In the genomic region with DNA sequence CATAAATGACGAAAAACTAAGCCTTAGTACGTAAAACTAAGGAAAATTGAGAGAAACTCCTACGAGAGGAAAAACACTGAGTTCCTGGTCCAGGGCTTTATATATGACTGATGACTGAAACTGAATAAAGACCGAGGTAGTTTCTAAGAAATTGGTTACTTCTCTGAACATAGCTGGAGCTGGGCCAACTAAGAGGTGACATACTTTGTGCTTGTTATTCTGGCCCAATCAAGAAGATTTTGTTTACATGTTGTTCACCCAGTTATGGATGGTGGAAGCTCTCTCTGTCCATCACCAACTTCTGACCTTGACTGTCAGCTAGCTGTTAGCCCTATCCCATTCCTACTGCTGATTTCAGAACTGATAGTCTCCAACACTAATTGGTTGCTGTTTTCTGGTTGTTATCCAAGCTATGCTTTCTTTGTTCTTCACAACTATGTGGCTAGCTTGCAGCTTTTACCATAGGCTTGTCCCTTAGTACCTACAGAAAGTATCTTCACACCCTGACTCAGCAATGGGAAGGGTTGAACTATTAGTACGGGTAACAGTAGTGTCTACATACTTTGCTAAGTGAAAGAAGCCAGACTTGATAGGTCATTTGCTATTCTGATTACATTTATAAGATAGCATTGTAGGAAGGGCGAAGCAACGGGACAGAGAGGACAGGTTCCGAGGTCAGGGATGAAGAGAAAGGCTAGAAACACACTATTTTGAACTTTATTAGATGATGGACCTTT, we compare ENCODE assay signal across 20 mouse cellular contexts. TPM values are rescaled to one million over a fixed set of nuclear protein-coding genes. Genes with fewer than 3 reads are reported as not detected.
DNase-seq lines count a peak whose midpoint lies in the region; ATAC-seq and TF ChIP-seq lines count a peak whose summit lies in the region.
"Had no signal": no experiment of that assay in that cellular context is flagged by ENCODE, and none has a peak within 500 bp of the region (broad histone marks: within the 10 kb centered on the region; RNA-seq: fewer than 3 reads in every experiment).

No protein-coding gene starts in this region.

- TF ChIP-seq RAD21 in CH12.LX (IDR thresholded peaks at IDR 0.05; ENCODE audit: low read depth, low read length) = no peak

- dilution Hi-C loops in CH12.LX (cut with MboI; ENCODE audit: extremely low pct_ligation_motif_present, extremely low pct_unique_long_range_greater_than_20kb, low sequenced_read_pairs) = no loop called here

- in situ Hi-C loops in CH12.LX (cut with MboI; ENCODE audit: low pct_ligation_motif_present, low pct_unique_long_range_greater_than_20kb, low sequenced_read_pairs) = no loop called here

- H3K4me1 ChIP-seq in liver, postnatal 0 days (ENCODE audit: insufficient read depth) = peaks cover 19% of the 10 kb centered on the region
- no peaks in the 10 kb centered on the region for H3K4me1 ChIP-seq in liver, embryonic 11.5 days (replicated peaks; ENCODE audit: control insufficient read depth, insufficient read depth, low read length)
- peaks cover 39 to 48% of the 10 kb centered on the region in 2 experiments for H3K4me1 ChIP-seq in CH12.LX (ENCODE audit: control insufficient read depth in 1 of 2, insufficient read depth in 2 of 2)
- no peaks in the 10 kb centered on the region for H3K4me1 ChIP-seq in forebrain, embryonic 12.5 days
- H3K4me1 ChIP-seq: forebrain, embryonic 13.5 days; hindbrain, embryonic 12.5 days; hindbrain, embryonic 15.5 days; intestine, embryonic 15.5 days had no signal

- TF ChIP-seq POLR2A in CH12.LX (IDR thresholded peaks at IDR 0.05; ENCODE audit: low read depth, low read length) = no peak

- no peak for ATAC-seq in liver, postnatal 0 days
- no peak for ATAC-seq in liver, embryonic 11.5 days (replicated peaks; ENCODE audit: low FRiP score)
- peak; percentile 51 for ATAC-seq in erythroblast, adult 5-6 weeks (replicated peaks; ENCODE audit: low FRiP score, poor library complexity, severe bottlenecking)
- ATAC-seq in forebrain, embryonic 12.5 days (ENCODE audit: low FRiP score) = no peak
- ATAC-seq: forebrain, embryonic 13.5 days; forebrain, embryonic 16.5 days; intestine, embryonic 15.5 days; Patski had no signal

- no peak overlapping the region for H3K9ac ChIP-seq in liver, postnatal 0 days (replicated peaks)
- no peak overlapping the region for H3K9ac ChIP-seq in liver, embryonic 11.5 days (ENCODE audit: low read depth, low read length)
- H3K9ac ChIP-seq in CH12.LX (ENCODE audit: insufficient read depth, low read depth) = no peak overlapping the region
- H3K9ac ChIP-seq in forebrain, embryonic 12.5 days = no peak overlapping the region
- H3K9ac ChIP-seq: forebrain, embryonic 13.5 days; hindbrain, embryonic 12.5 days; hindbrain, embryonic 15.5 days; intestine, embryonic 15.5 days had no signal

- TF ChIP-seq EP300 in liver, postnatal 0 days (IDR thresholded peaks at IDR 0.05; ENCODE audit: low read depth) = no peak
- no peak for TF ChIP-seq EP300 in CH12.LX (IDR thresholded peaks at IDR 0.05; ENCODE audit: low read length)

- no peak for TF ChIP-seq CTCF in liver, postnatal 0 days (IDR thresholded peaks at IDR 0.05; ENCODE audit: low read depth)
- TF ChIP-seq CTCF in CH12.LX (conservative IDR thresholded peaks at IDR 0.05 in 1 of 2, IDR thresholded peaks at IDR 0.05 in 1 of 2; ENCODE audit: low read depth in 2 of 2, low read length in 2 of 2) = no peak

- H3K27me3 ChIP-seq in liver, postnatal 0 days (ENCODE audit: insufficient read depth, low read length) = no peaks in the 10 kb centered on the region
- H3K27me3 ChIP-seq in liver, embryonic 11.5 days (replicated peaks; ENCODE audit: control insufficient read depth, insufficient read depth, low read length) = no peaks in the 10 kb centered on the region
- no peaks in the 10 kb centered on the region for H3K27me3 ChIP-seq in CH12.LX (replicated peaks)
- H3K27me3 ChIP-seq in forebrain, embryonic 12.5 days = no peaks in the 10 kb centered on the region
- H3K27me3 ChIP-seq: forebrain, embryonic 13.5 days; hindbrain, embryonic 12.5 days; hindbrain, embryonic 15.5 days; intestine, embryonic 15.5 days; Patski had no signal

- WGBS in liver, postnatal 0 days (ENCODE audit: insufficient replicate concordance) = 80% methylated on average over 8 of the region's 8 CpGs
- WGBS in liver, embryonic 11.5 days = 84% methylated on average over 8 of the region's 8 CpGs
- 89% methylated on average over 8 of the region's 8 CpGs for WGBS in forebrain, embryonic 12.5 days

- no peaks in the 10 kb centered on the region for H3K36me3 ChIP-seq in liver, postnatal 0 days (replicated peaks; ENCODE audit: insufficient read depth, low read length)
- no peaks in the 10 kb centered on the region for H3K36me3 ChIP-seq in liver, embryonic 11.5 days (ENCODE audit: control insufficient read depth, insufficient read depth, low read length)
- no peaks in the 10 kb centered on the region for H3K36me3 ChIP-seq in CH12.LX (replicated peaks in 1 of 2; ENCODE audit: control insufficient read depth in 1 of 2, insufficient read depth in 1 of 2, low read length in 1 of 2)
- no peaks in the 10 kb centered on the region for H3K36me3 ChIP-seq in forebrain, embryonic 12.5 days (replicated peaks)
- H3K36me3 ChIP-seq: hindbrain, embryonic 12.5 days; hindbrain, embryonic 15.5 days; intestine, embryonic 15.5 days had no signal

- H3K4me2 ChIP-seq in liver, postnatal 0 days (ENCODE audit: low read depth, low read length) = 0 out of 2 replicates have a peak overlapping the region, but pooled peaks have one; percentile 19
- no peak overlapping the region for H3K4me2 ChIP-seq in liver, embryonic 11.5 days
- H3K4me2 ChIP-seq in CH12.LX (ENCODE audit: insufficient read depth, low read depth, poor library complexity, severe bottlenecking) = peak overlapping the region; percentile 31; the same call in 1 of the 2 replicates
- H3K4me2 ChIP-seq in forebrain, embryonic 12.5 days = no peak overlapping the region
- H3K4me2 ChIP-seq: forebrain, embryonic 13.5 days; heart, embryonic 11.5 days; hindbrain, embryonic 12.5 days; hindbrain, embryonic 15.5 days; intestine, embryonic 15.5 days had no signal

- H3K79me2 ChIP-seq in CH12.LX (replicated peaks; ENCODE audit: control insufficient read depth, extremely low read depth, insufficient read depth, poor library complexity, severe bottlenecking) = no peaks in the 10 kb centered on the region

- no peak overlapping the region for H3K27ac ChIP-seq in liver, postnatal 0 days (ENCODE audit: low read depth)
- no peak overlapping the region for H3K27ac ChIP-seq in liver, embryonic 11.5 days (ENCODE audit: low read depth, low read length)
- H3K27ac ChIP-seq in CH12.LX (ENCODE audit: insufficient read depth, low read depth) = no peak overlapping the region
- no peak overlapping the region for H3K27ac ChIP-seq in forebrain, embryonic 12.5 days
- H3K27ac ChIP-seq: forebrain, embryonic 13.5 days; hindbrain, embryonic 12.5 days; hindbrain, embryonic 15.5 days; intestine, embryonic 15.5 days had no signal

- H3K4me3 ChIP-seq in liver, postnatal 0 days (ENCODE audit: low read depth, low read length) = no peak overlapping the region
- H3K4me3 ChIP-seq in liver, embryonic 11.5 days (ENCODE audit: low read depth, low read length) = no peak overlapping the region
- H3K4me3 ChIP-seq in CH12.LX (replicated peaks in 1 of 3; ENCODE audit: low read depth in 2 of 3, low read length in 2 of 3, poor library complexity in 1 of 3) = no peak overlapping the region
- no peak overlapping the region for H3K4me3 ChIP-seq in forebrain, embryonic 12.5 days (replicated peaks)
- H3K4me3 ChIP-seq: forebrain, embryonic 13.5 days; hindbrain, embryonic 12.5 days; hindbrain, embryonic 15.5 days; intestine, embryonic 15.5 days had no signal

- DNase-seq in liver, postnatal 0 days = no peak
- DNase-seq in liver, embryonic 11.5 days (ENCODE audit: low spot score) = no peak
- DNase-seq in CH12.LX (ENCODE audit: extremely low read depth) = no peak
- no peak for DNase-seq in retina, postnatal 1 day
- DNase-seq: adrenal gland, postnatal 10 days; adrenal gland, postnatal 36 days; cerebellum, adult 18-20 months; cerebellum, adult 9-10 months; cerebellum, postnatal 14 days; gastrocnemius, postnatal 14 days; heart, adult 11 months had no signal

- H3K9me3 ChIP-seq in liver, postnatal 0 days (ENCODE audit: low read length) = no peaks in the 10 kb centered on the region
- no peaks in the 10 kb centered on the region for H3K9me3 ChIP-seq in liver, embryonic 11.5 days (ENCODE audit: control insufficient read depth, low read length)
- H3K9me3 ChIP-seq in CH12.LX (replicated peaks; ENCODE audit: low read length) = no peaks in the 10 kb centered on the region
- H3K9me3 ChIP-seq in forebrain, embryonic 12.5 days = no peaks in the 10 kb centered on the region
- H3K9me3 ChIP-seq: forebrain, embryonic 13.5 days; hindbrain, embryonic 12.5 days; hindbrain, embryonic 15.5 days; intestine, embryonic 15.5 days had no signal

TF ChIP-seq in CH12.LX, 34 proteins besides CTCF, POLR2A, EP300 and RAD21:
- TF ChIP-seq MEF2A (IDR thresholded peaks at IDR 0.05; ENCODE audit: borderline replicate concordance, low read depth, low read length) = no peak
- no peak for TF ChIP-seq MAZ (IDR thresholded peaks at IDR 0.05; ENCODE audit: low read depth, low read length)

RNA-seq across cellular contexts. Expression of gene Vps54, which starts 19.1 kb away (rescaled TPM):
- polyA plus RNA-seq in liver, postnatal 0 days (2015; fragmentation: Nextera tagmentation; extraction: Ambion mirVana) = 4.3 and 4.9 TPM in 2 replicates
- polyA plus RNA-seq in liver, embryonic 11.5 days (2014; fragmentation: Nextera tagmentation; extraction: Ambion mirVana) = 10.4 and 11.1 TPM in 2 replicates
- total RNA-seq in CH12.LX (2012; rRNA removed) (20.4 and 24.7 TPM in 2 replicates), CH12.LX (2014; rRNA removed) (37.5 and 43.5 TPM in 2 replicates)
- 22.7 and 22.9 TPM in 2 replicates for polyA plus RNA-seq in CH12.LX (2012; ENCODE audit: insufficient read length, low read depth)
- 18.0 and 22.7 TPM in 2 replicates for total RNA-seq in erythroblast, adult 5-6 weeks (2015; ENCODE audit: low replicate concordance)
- 19.5 and 23.4 TPM in 2 replicates for total RNA-seq in erythroblast, adult 5-6 weeks (2017; ENCODE audit: low replicate concordance)
- 14.3 and 15.3 TPM in 2 replicates for polyA plus RNA-seq in forebrain, embryonic 12.5 days (2016; fragmentation: Nextera tagmentation; extraction: Ambion mirVana)

Comparison
In these comparisons a context has a peak if more than half of its experiments do, and no peak if none do; other contexts are left out.
1. H3K4me2 ChIP-seq: peak in liver, postnatal 0 days (single experiment) and CH12.LX (single experiment); none in liver, embryonic 11.5 days (single experiment) and forebrain, embryonic 12.5 days (single experiment).